Mouse (Mus musculus) adrenal gland, adult (tissue): ENCODE measurements at regions not wholly inside any gene's neighbourhood (a gene's known extent, or its start where the extent isn't known, plus 50 kb on each side); places are given as distances from the start of the nearest gene placed in this dataset.
A peak's percentile ranks its signal among the peaks of the same experiment; 100 is the strongest.

Experiments used
- DNase-seq, 2 experiments: peaks; one replicate each; pipeline ENCODE4 v3.0.0; 2022 to 2023; ENCODE audit warnings: low spot score in 1 of 2; ENCODE audit not compliant: inconsistent age in 2 of 2

GRCm38 (mm10) chr10:99959279-99959678 lies 56.2 kb upstream of the Kitl start:
- DNase-seq: no peak

- DNase-seq: no peak
Measured at GRCm38 (mm10) chr10:99952486-99952885, 62.9 kb upstream of the Kitl start.

- no peak for DNase-seq
Measured at GRCm38 (mm10) chr10:99951718-99952117, 63.7 kb upstream of the Kitl start.

GRCm38 (mm10) chr10:99951316-99951715 lies 64.1 kb upstream of the Kitl start:
- DNase-seq: no peak

GRCm38 (mm10) chr10:99948740-99949139 lies 66.7 kb upstream of the Kitl start:
- DNase-seq: no peak

GRCm38 (mm10) chr10:99945418-99945817 lies 70.0 kb upstream of the Kitl start:
- DNase-seq: peak in 1 of 2 experiments; percentile 72

- peak; percentile 25 to 66 for DNase-seq
Measured at GRCm38 (mm10) chr10:99941665-99942064, 73.8 kb upstream of the Kitl start.

GRCm38 (mm10) chr10:99938901-99939300 lies 76.5 kb upstream of the Kitl start:
- no peak for DNase-seq

GRCm38 (mm10) chr10:99937921-99938618 lies 77.4 kb upstream of the Kitl start:
- no peak for DNase-seq

GRCm38 (mm10) chr10:99929191-99929590 lies 86.2 kb upstream of the Kitl start:
- DNase-seq: no peak

- no peak for DNase-seq
Measured at GRCm38 (mm10) chr10:99927913-99928312, 87.5 kb upstream of the Kitl start.

- DNase-seq: no peak
Measured at GRCm38 (mm10) chr10:99926327-99926954, 89.0 kb upstream of the Kitl start.

GRCm38 (mm10) chr10:99924541-99924940 lies 90.9 kb upstream of the Kitl start:
- no peak for DNase-seq

GRCm38 (mm10) chr10:99919925-99920324 lies 95.5 kb upstream of the Kitl start:
- DNase-seq: no peak

GRCm38 (mm10) chr10:99918567-99919320 lies 96.7 kb upstream of the Kitl start:
- no peak for DNase-seq

- no peak for DNase-seq
Measured at GRCm38 (mm10) chr10:99913846-99914187, 101.6 kb upstream of the Kitl start.

GRCm38 (mm10) chr10:99913001-99913845 lies 102.2 kb upstream of the Kitl start:
- peak; percentile 17 to 84 for DNase-seq

- DNase-seq: no peak
Measured at GRCm38 (mm10) chr10:99910011-99910723, 105.3 kb upstream of the Kitl start.

- peak in 1 of 2 experiments; percentile 40 for DNase-seq
Measured at GRCm38 (mm10) chr10:99908044-99908443, 107.4 kb upstream of the Kitl start.

- peak in 1 of 2 experiments; percentile 46 for DNase-seq
Measured at GRCm38 (mm10) chr10:99906778-99907435, 108.5 kb upstream of the Kitl start.
